Mouse (Mus musculus): ENCODE measurements at regions not wholly inside any gene's neighbourhood (a gene's known extent, or its start where the extent isn't known, plus 50 kb on each side); places are given as distances from the start of the nearest gene placed in this dataset.

GRCm38 (mm10) chr12:54450369-54450768 lies 206.0 kb downstream of the Sptssa start:
- DNase-seq, result peak; percentile 48

DNA sequence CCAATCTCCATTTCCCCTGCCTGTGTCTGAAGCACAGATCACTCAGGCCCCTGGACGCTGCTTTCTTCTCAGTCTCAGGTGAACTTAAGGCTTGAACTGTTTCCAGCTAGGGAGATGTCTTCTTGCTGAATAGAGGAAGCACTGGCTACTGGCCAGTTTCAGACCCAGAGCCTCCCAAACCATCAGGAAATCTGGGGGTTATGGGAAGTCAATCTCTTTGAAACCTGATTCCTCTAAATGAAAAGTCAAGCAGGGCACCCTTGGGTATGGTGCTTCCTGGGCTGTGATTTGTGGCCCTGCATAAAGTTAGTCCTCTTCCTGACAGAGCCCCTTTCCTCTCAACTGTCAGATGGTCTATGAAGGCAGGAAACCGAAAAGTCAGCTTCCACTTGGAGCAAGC lies 208.2 kb downstream of the Sptssa start:
- DNase-seq, result no peak

DNA sequence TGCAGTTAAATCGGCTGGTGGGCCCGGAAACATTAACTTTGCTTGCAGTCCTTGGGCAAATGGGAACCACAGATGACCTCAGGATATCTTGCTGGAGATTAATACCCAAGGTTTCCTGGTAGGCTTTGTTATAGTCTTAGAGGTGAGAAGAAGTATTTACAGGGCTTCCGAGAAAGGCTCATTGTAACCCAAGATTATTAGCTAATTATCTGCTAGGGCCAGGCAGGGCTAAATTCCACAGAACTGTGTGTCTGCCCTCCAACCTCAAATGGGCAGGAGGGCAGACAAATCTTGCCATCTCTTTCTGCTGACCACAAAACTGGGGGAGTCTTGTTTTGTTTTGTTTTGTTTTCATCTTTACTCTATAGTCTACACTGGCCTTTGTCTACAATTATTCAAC lies 209.0 kb downstream of the Sptssa start:
- no peak for DNase-seq

DNA sequence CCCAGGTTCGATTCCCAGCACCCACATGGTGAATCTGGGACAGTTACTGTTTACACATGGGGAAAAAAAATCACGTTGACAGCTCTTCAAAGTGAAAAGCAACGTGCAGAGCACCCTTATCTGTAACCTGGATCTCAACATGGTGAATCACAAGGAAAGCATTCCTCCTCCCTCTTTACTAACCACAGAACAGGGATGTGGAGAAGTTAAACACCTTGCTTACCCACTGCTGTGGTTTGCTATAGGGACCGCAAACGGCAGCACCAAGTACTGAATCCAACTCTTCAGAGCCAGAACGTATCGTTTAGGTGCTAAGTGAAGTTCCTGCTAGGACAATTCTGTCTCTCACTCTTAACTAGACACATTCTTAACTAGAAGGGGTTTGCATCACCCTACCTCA lies 210.0 kb downstream of the Sptssa start:
- no peak for DNase-seq

GRCm38 (mm10) chr12:54444416-54444815 lies 212.0 kb downstream of the Sptssa start:
- no peak for DNase-seq

GRCm38 (mm10) chr12:54443285-54443684 lies 213.1 kb downstream of the Sptssa start:
- peak; percentile 67 for DNase-seq

DNA sequence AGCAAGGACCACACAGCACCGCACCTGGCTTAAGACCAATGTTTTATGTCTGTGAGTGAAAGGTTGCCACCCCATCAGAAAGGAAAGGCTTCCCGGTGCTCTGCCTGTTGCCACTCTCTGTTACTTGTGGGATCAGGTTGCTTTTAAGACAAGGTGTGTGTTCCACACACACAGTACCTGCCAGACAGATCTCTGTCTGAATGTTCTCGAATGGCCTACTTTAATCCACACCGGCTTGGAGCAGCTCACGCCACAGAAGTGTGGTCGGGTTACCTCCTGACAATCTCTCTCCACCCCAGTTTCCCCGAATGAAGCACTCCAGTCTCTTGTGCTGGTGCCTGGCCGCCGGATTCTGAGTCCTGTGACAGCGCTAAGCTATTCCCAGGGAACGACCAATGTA lies 214.0 kb downstream of the Sptssa start:
- DNase-seq, result no peak

- no peak for DNase-seq
Measured at GRCm38 (mm10) chr12:54440851-54441593, 215.4 kb downstream of the Sptssa start.

GRCm38 (mm10) chr12:54438793-54439192 lies 217.6 kb downstream of the Sptssa start:
- DNase-seq, result no peak

DNA sequence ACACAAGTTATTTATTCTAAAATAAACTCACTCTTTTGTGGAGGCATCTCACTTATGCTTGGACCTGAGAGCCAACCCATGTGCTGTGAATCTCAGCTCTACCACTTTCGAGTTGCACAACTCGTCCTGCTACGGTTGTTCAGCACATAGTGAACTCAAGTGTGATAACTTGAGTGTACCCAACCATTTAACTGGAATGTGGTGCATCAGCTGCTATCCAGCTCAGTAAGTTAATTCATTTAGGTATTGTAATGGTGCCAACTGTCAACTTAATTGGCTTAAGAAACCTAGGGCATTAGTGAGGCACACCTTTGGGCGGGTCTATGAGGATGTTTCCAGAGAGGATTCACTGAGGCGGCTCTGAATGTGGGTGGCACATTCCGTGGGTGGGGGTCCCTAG lies 221.6 kb upstream of the Egln3 start:
- DNase-seq, result no peak

GRCm38 (mm10) chr12:54414829-54415228 lies 211.2 kb upstream of the Egln3 start:
- no peak for DNase-seq

DNA sequence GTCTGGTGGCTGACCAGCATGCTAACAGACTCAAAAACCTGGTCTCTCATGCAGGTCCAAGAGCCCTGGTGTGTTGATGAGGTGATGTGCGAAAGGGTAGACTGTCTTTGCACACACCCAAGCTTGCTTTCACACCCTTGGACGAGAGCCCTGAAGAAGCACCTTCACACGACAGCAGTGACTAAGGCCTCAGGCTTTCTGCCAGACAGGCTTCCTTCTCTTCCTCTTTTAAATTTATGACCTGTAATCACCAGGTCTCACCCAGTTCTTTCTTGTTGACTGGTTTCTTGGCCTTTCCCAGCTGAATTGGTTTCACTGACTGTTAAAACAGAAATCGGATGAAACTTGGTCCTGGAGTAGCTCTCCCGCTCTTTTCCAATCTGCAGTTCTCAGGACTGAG lies 210.5 kb upstream of the Egln3 start:
- DNase-seq, result peak; percentile 11

DNA sequence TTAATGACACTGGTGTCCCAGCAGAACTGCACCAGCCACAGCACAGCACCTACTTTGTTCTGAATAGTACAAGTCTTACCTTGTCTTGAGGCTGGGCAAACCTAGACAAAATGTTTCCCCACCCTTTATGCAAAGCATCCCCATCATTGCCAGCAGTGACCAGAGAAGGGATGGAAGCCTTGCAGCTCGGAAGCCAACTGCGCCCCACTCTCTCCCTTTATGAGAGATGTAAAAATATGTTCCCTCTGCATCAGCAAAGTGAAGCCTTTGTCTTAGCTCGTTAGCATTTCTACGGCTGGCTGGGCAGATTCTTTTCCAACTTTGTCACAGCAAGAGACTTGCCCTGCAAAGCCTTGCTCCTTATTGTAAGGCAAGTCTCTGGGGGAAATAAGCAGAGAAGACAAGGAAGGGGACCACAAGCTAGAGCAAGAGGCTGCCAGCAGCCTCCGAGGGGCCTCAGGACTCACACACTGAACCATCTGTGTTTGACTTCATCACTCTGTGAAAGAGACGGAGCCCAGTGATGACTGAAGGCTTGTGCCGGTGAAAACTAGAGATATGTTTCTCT lies 206.5 kb upstream of the Egln3 start:
- no peak for DNase-seq

DNA sequence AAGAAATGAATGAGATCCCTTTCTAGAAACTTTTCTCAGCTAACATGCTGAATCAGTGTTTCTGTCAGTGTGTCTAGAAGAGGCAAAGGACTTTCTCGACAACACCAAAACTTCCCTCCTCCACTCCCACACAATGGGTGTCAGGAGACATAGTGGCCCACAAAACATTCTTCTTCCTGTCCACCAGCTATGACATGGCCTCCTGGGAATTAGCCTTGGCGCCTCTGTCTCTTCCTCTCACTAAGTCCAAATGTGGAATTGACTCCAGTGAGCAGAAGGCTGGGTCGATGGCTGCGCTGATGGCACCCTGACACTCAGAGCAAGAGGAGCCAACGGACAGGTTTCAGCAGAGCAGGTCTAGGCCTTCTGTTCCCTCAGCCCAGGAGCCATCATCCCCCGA lies 205.2 kb upstream of the Egln3 start:
- DNase-seq, result peak; percentile 17

DNA sequence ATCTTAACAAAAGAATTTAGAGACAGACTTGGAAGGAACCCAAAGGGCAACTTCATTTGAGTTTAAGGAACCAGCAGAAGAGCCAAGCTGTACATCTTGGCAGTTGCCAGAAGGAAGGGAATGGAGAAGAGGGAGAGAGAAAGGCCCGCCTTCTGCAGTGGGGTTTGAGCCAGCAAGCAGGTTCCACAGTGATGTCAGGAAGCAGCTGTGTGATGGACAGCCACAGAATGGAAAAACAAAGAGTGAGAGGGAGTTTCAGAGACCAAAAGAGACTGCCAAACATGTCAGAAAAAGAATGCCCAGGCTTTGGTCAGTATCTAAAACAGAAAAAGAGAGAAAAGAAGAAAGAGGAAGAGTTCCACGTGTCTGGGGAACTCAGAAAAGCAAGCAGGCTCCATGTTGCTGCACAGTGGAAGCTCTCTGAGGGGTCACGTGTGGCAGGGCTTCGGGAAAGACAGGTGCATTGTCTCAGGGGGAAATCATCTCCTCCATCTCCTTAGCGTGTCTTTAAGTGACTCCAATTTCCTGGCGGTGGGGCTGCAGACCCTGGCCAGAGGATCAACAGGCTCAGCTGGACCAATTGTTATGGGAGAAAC lies 203.7 kb upstream of the Egln3 start:
- DNase-seq, result no peak

- peak; percentile 64 for DNase-seq
Measured at GRCm38 (mm10) chr12:54405066-54405465, 201.4 kb upstream of the Egln3 start.

- no peak for DNase-seq
Measured at GRCm38 (mm10) chr12:54402591-54402990, 198.9 kb upstream of the Egln3 start.

DNA sequence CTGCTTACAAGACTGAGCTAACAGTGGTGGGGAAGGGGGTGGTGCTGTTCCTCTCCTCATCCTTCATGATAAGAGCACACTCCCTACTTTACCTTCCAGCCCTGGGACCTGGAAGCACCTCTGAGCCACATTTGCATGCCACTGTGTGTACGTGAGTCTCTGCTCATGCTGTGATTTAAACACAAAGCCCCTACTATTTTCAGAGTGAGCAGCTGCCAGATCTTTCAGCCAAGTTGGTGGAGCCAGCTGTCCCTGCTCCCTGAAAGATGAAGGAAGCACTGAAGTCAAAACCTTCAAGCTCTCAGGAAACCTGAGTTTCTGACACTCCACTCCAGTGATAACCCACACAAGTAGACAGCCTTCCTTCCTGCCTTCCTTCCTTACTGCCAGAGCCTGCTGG lies 198.0 kb upstream of the Egln3 start:
- no peak for DNase-seq

GRCm38 (mm10) chr12:54400084-54400483 lies 196.4 kb upstream of the Egln3 start:
- DNase-seq, result no peak

DNA sequence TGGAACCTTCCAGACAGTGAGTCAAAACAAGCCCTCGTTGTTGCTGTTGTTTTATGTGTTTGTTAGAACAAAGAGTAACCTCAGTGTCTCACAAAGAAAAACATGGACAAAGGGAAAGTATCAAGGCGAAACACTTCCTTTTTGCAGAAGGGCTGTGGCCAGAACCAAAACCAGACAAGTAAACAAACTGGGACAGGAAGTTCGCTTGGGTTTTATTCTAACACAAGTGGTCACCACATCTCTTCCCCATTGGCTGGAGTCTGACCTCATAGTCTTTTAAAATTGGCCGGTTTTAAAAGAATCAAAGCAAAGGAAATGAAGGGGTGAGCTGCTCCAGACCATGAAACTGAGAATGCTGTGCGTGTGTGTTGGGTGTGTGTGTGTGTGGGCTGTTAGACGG lies 194.4 kb upstream of the Egln3 start:
- DNase-seq, result no peak

GRCm38 (mm10) chr12:54396952-54397351 lies 193.3 kb upstream of the Egln3 start:
- no peak for DNase-seq

DNA sequence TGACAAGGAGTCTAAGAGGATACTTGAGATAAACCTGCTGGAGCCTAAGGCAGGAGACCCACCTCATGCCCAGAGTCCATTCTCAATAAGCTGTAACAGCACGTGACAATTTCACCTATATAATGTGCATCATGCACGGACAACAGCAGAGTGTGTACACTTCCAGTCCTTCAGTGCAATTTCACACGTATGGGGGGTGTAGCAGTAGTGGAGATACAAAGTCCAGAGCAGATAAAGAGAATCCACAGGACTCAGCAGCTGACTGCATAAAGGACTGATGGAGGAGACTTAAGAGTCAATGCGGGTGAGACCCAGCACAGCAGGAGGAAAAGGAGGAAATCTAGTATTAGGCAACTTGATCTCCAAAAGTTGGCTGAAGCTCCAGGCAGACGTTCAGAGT lies 192.7 kb upstream of the Egln3 start:
- no peak for DNase-seq

- DNase-seq, result peak; percentile 31
Measured at GRCm38 (mm10) chr12:54385401-54385800, 181.7 kb upstream of the Egln3 start.

GRCm38 (mm10) chr12:54384116-54384515 lies 180.5 kb upstream of the Egln3 start:
- DNase-seq, result no peak
